21 mouse cellular contexts compared by ENCODE assay signal in genomic region chr2:126322631-126323031, GRCm38 (mm10).
DNase-seq lines count a peak whose midpoint lies in the region; ATAC-seq lines count a peak whose summit lies in the region.
"Had no signal": no experiment of that assay in that cellular context is flagged by ENCODE, and none has a peak within 500 bp of the region (broad histone marks: within the 10 kb centered on the region; RNA-seq: fewer than 3 reads in every experiment).

No protein-coding gene starts in this region.

- no peak overlapping the region for H3K4me3 ChIP-seq in liver, embryonic 12.5 days
- H3K4me3 ChIP-seq in embryonic facial prominence, embryonic 14.5 days (ENCODE audit: low read depth, low read length) = no peak overlapping the region
- H3K4me3 ChIP-seq: forebrain, embryonic 12.5 days; heart, embryonic 10.5 days had no signal

- intact Hi-C loops in heart, postnatal 10 days (cut with DNase I) = no loop called here

- H3K4me1 ChIP-seq in liver, embryonic 12.5 days = no peaks in the 10 kb centered on the region
- no peaks in the 10 kb centered on the region for H3K4me1 ChIP-seq in embryonic facial prominence, embryonic 14.5 days (ENCODE audit: control insufficient read depth, insufficient read depth, low read length)
- H3K4me1 ChIP-seq: forebrain, embryonic 12.5 days; heart, embryonic 10.5 days had no signal

- no peak overlapping the region for H3K4me2 ChIP-seq in liver, embryonic 12.5 days
- peak overlapping the region; percentile 39 for H3K4me2 ChIP-seq in embryonic facial prominence, embryonic 14.5 days (ENCODE audit: low read depth, low read length)
- H3K4me2 ChIP-seq: forebrain, embryonic 12.5 days had no signal

- no peaks in the 10 kb centered on the region for H3K27me3 ChIP-seq in liver, embryonic 12.5 days (replicated peaks)
- H3K27me3 ChIP-seq in embryonic facial prominence, embryonic 14.5 days (replicated peaks; ENCODE audit: control insufficient read depth, insufficient read depth, low read length) = no peaks in the 10 kb centered on the region
- H3K27me3 ChIP-seq: forebrain, embryonic 12.5 days had no signal

- no peaks in the 10 kb centered on the region for H3K9me3 ChIP-seq in liver, embryonic 12.5 days (replicated peaks)
- no peaks in the 10 kb centered on the region for H3K9me3 ChIP-seq in embryonic facial prominence, embryonic 14.5 days (ENCODE audit: control insufficient read depth, low read length)
- H3K9me3 ChIP-seq: forebrain, embryonic 12.5 days; heart, embryonic 10.5 days had no signal

- ATAC-seq in liver, embryonic 12.5 days = no peak
- peak; percentile 74 for ATAC-seq in embryonic facial prominence, embryonic 14.5 days (ENCODE audit: low read depth)
- peak; percentile 80 for ATAC-seq in megakaryocyte-erythroid progenitor cell, adult 5-6 weeks (replicated peaks; ENCODE audit: low FRiP score, low TSS enrichment, poor library complexity, severe bottlenecking)
- ATAC-seq: activated CD4-positive, CD25-positive, alpha-beta regulatory T cell, adult 4 months; hindbrain, embryonic 16.5 days; intestine, postnatal 0 days had no signal

- H3K27ac ChIP-seq in liver, embryonic 12.5 days = no peak overlapping the region
- H3K27ac ChIP-seq in embryonic facial prominence, embryonic 14.5 days (replicated peaks; ENCODE audit: low read depth, low read length) = peak overlapping the region; percentile 67
- H3K27ac ChIP-seq: forebrain, embryonic 12.5 days; heart, embryonic 10.5 days; kidney, postnatal 0 days had no signal

- 57% methylated on average over 15 of the region's 15 CpGs for WGBS in liver, embryonic 12.5 days (ENCODE audit: insufficient replicate concordance)
- 50% methylated on average over 15 of the region's 15 CpGs for WGBS in embryonic facial prominence, embryonic 14.5 days

- no peak overlapping the region for H3K9ac ChIP-seq in liver, embryonic 12.5 days
- no peak overlapping the region; the same call in 1 of the 2 replicates for H3K9ac ChIP-seq in embryonic facial prominence, embryonic 14.5 days (ENCODE audit: low read depth, low read length)
- H3K9ac ChIP-seq: forebrain, embryonic 12.5 days had no signal

- DNase-seq in liver = peak; percentile 10
- peak; percentile 92 for DNase-seq in NIH3T3 (ENCODE audit: low read depth)
- peak; percentile 91 for DNase-seq in embryonic facial prominence, embryonic 14.5 days (ENCODE audit: low spot score)
- DNase-seq in thymus, postnatal 14 days = no peak
- DNase-seq in heart, postnatal 10 days = no peak
- no peak for DNase-seq in ovary, postnatal 10 days (ENCODE audit: low spot score)
- DNase-seq: cerebellum, postnatal 14 days; gastrocnemius, postnatal 25 days; heart, postnatal 14 days; lung, adult 2 months; midbrain, embryonic 14.5 days; right cerebral cortex, adult 18-20 months; thymus, postnatal 4 days had no signal

- H3K36me3 ChIP-seq in liver, embryonic 12.5 days = no peaks in the 10 kb centered on the region
- H3K36me3 ChIP-seq in embryonic facial prominence, embryonic 14.5 days (ENCODE audit: control insufficient read depth, insufficient read depth, low read length) = no peaks in the 10 kb centered on the region
- H3K36me3 ChIP-seq: forebrain, embryonic 12.5 days; heart, embryonic 10.5 days had no signal

Comparison
In these comparisons a context has a peak if more than half of its experiments do, and no peak if none do; other contexts are left out.
1. DNase-seq: peak in liver (single experiment), NIH3T3 (single experiment) and embryonic facial prominence, embryonic 14.5 days (single experiment); none in thymus, postnatal 14 days (single experiment), heart, postnatal 10 days (0 of 2) and ovary, postnatal 10 days (single experiment).